Comparison of ENCODE assay signal across 8 mouse cellular contexts in genomic region chr11:84869537-84870232, GRCm38 (mm10). TPM values are rescaled to one million over a fixed set of nuclear protein-coding genes. Genes with fewer than 3 reads are reported as not detected.
DNase-seq lines count a peak whose midpoint lies in the region; ATAC-seq and TF ChIP-seq lines count a peak whose summit lies in the region.

No protein-coding gene starts in this region.

- H3K9ac ChIP-seq in hindbrain, postnatal 0 days (replicated peaks; ENCODE audit: low read length) = peak overlapping the region; percentile 92

- peak overlapping the region; percentile 85 for H3K4me3 ChIP-seq in gastrocnemius, adult 2 months
- peak overlapping the region; percentile 94 for H3K4me3 ChIP-seq in hindbrain, postnatal 0 days (ENCODE audit: low read length)
- peak overlapping the region; percentile 88 for H3K4me3 ChIP-seq in left cerebral cortex, adult 2 months
- H3K4me3 ChIP-seq in macrophage (ENCODE audit: inconsistent target) = peak overlapping the region; percentile 92

- 0% methylated on average over 51 of the region's 61 CpGs for WGBS in hindbrain, postnatal 0 days
- WGBS in macrophage (ENCODE audit: missing documents) = 2% methylated on average over 58 of the region's 61 CpGs

- peaks cover 66% of the 10 kb centered on the region for H3K79me2 ChIP-seq in macrophage (ENCODE audit: inconsistent target)

- intact Hi-C loops in gastrocnemius, adult 2 months (cut with DNase I) = loop anchor here (2.0 to 10.0 kb wide), 2 partner anchors 41 to 265 kb away; partner anchors contain the start of gene Dhrs11
- intact Hi-C loops in left cerebral cortex, adult 2 months (cut with DNase I) = loop anchor here (1.0 to 5.0 kb wide), 3 partner anchors 11 to 273 kb away; partner anchors contain the start of genes Myo19, Pigw and Usp32

- peak overlapping the region; percentile 100 for H3K27ac ChIP-seq in gastrocnemius, adult 2 months
- H3K27ac ChIP-seq in hindbrain, postnatal 0 days = peak overlapping the region; percentile 94
- peak overlapping the region; percentile 93 for H3K27ac ChIP-seq in left cerebral cortex, adult 2 months
- H3K27ac ChIP-seq in macrophage = peak overlapping the region; percentile 91

- ATAC-seq in common myeloid progenitor, adult 5-6 weeks (replicated peaks; ENCODE audit: low read depth, poor library complexity, severe bottlenecking) = peak; percentile 78
- ATAC-seq in hindbrain, postnatal 0 days = peak; percentile 90

- H3K9me3 ChIP-seq in hindbrain, postnatal 0 days (ENCODE audit: low read length) = no peaks in the 10 kb centered on the region

- no peak for TF ChIP-seq CTCF in gastrocnemius, adult 2 months (IDR thresholded peaks at IDR 0.05)
- no peak for TF ChIP-seq CTCF in hindbrain, postnatal 0 days (IDR thresholded peaks at IDR 0.05; ENCODE audit: low read depth)
- no peak; the same call in 1 of the 2 replicates for TF ChIP-seq CTCF in left cerebral cortex, adult 2 months (IDR thresholded peaks at IDR 0.05)

- H3K27me3 ChIP-seq in hindbrain, postnatal 0 days (ENCODE audit: insufficient read depth, low read length) = no peaks in the 10 kb centered on the region

- DNase-seq in ZHBTc4 (ENCODE audit: low read depth, low spot score) = peak; percentile 99
- DNase-seq in gastrocnemius, adult 2 months = peak; percentile 96
- peak; percentile 98 for DNase-seq in hindbrain, postnatal 0 days (ENCODE audit: low spot score)
- peak; percentile 87 to 92 for DNase-seq in left cerebral cortex, adult 2 months (ENCODE audit: extremely low spot score in 1 of 2, low spot score in 2 of 2)
- DNase-seq in retina, postnatal 7 days (ENCODE audit: low read depth, low spot score) = peak; percentile 98
- peak; percentile 87 to 90 for DNase-seq in urinary bladder, adult 18-20 months (ENCODE audit: low spot score in 2 of 2)

- H3K4me2 ChIP-seq in hindbrain, postnatal 0 days (ENCODE audit: low read depth, low read length) = peak overlapping the region; percentile 97

- no peaks in the 10 kb centered on the region for H3K36me3 ChIP-seq in hindbrain, postnatal 0 days (ENCODE audit: insufficient read depth, low read length)
- H3K36me3 ChIP-seq in macrophage (ENCODE audit: inconsistent target) = peaks cover 8% of the 10 kb centered on the region; the same call in 1 of the 2 replicates

- H3K4me1 ChIP-seq in hindbrain, postnatal 0 days (ENCODE audit: insufficient read depth, low read length) = 0 out of 2 replicates have a peak, but pooled peaks cover 6% of the 10 kb centered on the region

RNA-seq across cellular contexts. Expression of gene Ggnbp2, which starts 0.9 kb away (rescaled TPM):
- 177 and 217 TPM in 2 replicates for total RNA-seq in common myeloid progenitor, adult 5-6 weeks (2017)
- total RNA-seq in gastrocnemius, adult 2 months (2021) = 10 to 100 TPM; 35.5 to 45.7 TPM
- 33.3 and 41.6 TPM in 2 replicates for total RNA-seq in hindbrain, postnatal 0 days (2014; rRNA removed)
- 63.5 and 65.2 TPM in 2 replicates for polyA plus RNA-seq in hindbrain, postnatal 0 days (2015; fragmentation: Nextera tagmentation; extraction: Ambion mirVana)
- total RNA-seq in left cerebral cortex, adult 2 months (2021) = 10 to 100 TPM; 93.8 to 97.1 TPM
- total RNA-seq in macrophage (2018; cell fraction: chromatin; rRNA removed) = 100 to 1,000 TPM; 270 to 557 (median 405) TPM
- 100 to 1,000 TPM in 6 of 26 experiments, 10 to 100 TPM in 20; 60.0 to 117 (median 90.2) TPM for total RNA-seq in macrophage (2018; cell fraction: cytosol; rRNA removed)
- total RNA-seq in macrophage (2018; cell fraction: nucleus; rRNA removed) = 100 to 1,000 TPM; 150 to 314 (median 228) TPM
- 70.8 to 80.2 TPM (median 75.8 TPM) in 3 replicates for polyA plus RNA-seq in macrophage (2018)

RNA-seq across cellular contexts. Expression of gene Myo19, which starts 10.3 kb away (rescaled TPM):
- total RNA-seq in common myeloid progenitor, adult 5-6 weeks (2017) = 3.9 and 4.9 TPM in 2 replicates
- 1 to 10 TPM; 3.1 to 4.6 TPM for total RNA-seq in gastrocnemius, adult 2 months (2021)
- total RNA-seq in hindbrain, postnatal 0 days (2014; rRNA removed) = 8.6 and 13.0 TPM in 2 replicates
- polyA plus RNA-seq in hindbrain, postnatal 0 days (2015; fragmentation: Nextera tagmentation; extraction: Ambion mirVana) = 4.7 and 4.9 TPM in 2 replicates
- total RNA-seq in left cerebral cortex, adult 2 months (2021) = 10 to 100 TPM; 14.5 to 20.5 TPM
- total RNA-seq in macrophage (2018; cell fraction: chromatin; rRNA removed) = 10 to 100 TPM in 3 of 26 experiments, 1 to 10 TPM in 23; 2.3 to 11.8 (median 7.5) TPM
- 1 to 10 TPM in 22 of 26 experiments, under 1 TPM in 4; 0.76 to 1.8 (median 1.4) TPM for total RNA-seq in macrophage (2018; cell fraction: cytosol; rRNA removed)
- 10 to 100 TPM in 1 of 26 experiments, 1 to 10 TPM in 25; 1.5 to 16.8 (median 3.7) TPM for total RNA-seq in macrophage (2018; cell fraction: nucleus; rRNA removed)
- 1.1 to 3.6 TPM (median 1.7 TPM) in 3 replicates for polyA plus RNA-seq in macrophage (2018)

RNA-seq across cellular contexts. Expression of gene Pigw, which starts 10.4 kb away (rescaled TPM):
- 6.4 and 12.0 TPM in 2 replicates for total RNA-seq in common myeloid progenitor, adult 5-6 weeks (2017)
- 1 to 10 TPM; 5.1 to 5.3 TPM for total RNA-seq in gastrocnemius, adult 2 months (2021)
- total RNA-seq in hindbrain, postnatal 0 days (2014; rRNA removed) = 1.9 and 3.6 TPM in 2 replicates
- 1.5 and 1.6 TPM in 2 replicates for polyA plus RNA-seq in hindbrain, postnatal 0 days (2015; fragmentation: Nextera tagmentation; extraction: Ambion mirVana)
- total RNA-seq in left cerebral cortex, adult 2 months (2021) = 1 to 10 TPM; 6.8 to 7.7 TPM
- total RNA-seq in macrophage (2018; cell fraction: chromatin; rRNA removed) = 10 to 100 TPM in 1 of 26 experiments, 1 to 10 TPM in 24, under 1 TPM in 1; 0.95 to 11.3 (median 3.7) TPM
- 1 to 10 TPM; 1.7 to 4.8 (median 3.1) TPM for total RNA-seq in macrophage (2018; cell fraction: cytosol; rRNA removed)
- 10 to 100 TPM in 8 of 26 experiments, 1 to 10 TPM in 18; 2.6 to 17.9 (median 5.4) TPM for total RNA-seq in macrophage (2018; cell fraction: nucleus; rRNA removed)
- polyA plus RNA-seq in macrophage (2018) = 3.5 to 7.1 TPM (median 4.7 TPM) in 3 replicates

RNA-seq across cellular contexts. Expression of gene Dhrs11, which starts 40.9 kb away (rescaled TPM):
- total RNA-seq in common myeloid progenitor, adult 5-6 weeks (2017) = 17.1 and 18.4 TPM in 2 replicates
- 10 to 100 TPM; 34.5 to 36.6 TPM for total RNA-seq in gastrocnemius, adult 2 months (2021)
- total RNA-seq in hindbrain, postnatal 0 days (2014; rRNA removed) = 12.4 and 14.3 TPM in 2 replicates
- polyA plus RNA-seq in hindbrain, postnatal 0 days (2015; fragmentation: Nextera tagmentation; extraction: Ambion mirVana) = 13.8 and 16.4 TPM in 2 replicates
- 1 to 10 TPM; 7.2 to 7.8 TPM for total RNA-seq in left cerebral cortex, adult 2 months (2021)
- total RNA-seq in macrophage (2018; cell fraction: chromatin; rRNA removed) = 10 to 100 TPM in 25 of 26 experiments, 1 to 10 TPM in 1; 8.8 to 47.1 (median 25.1) TPM
- 10 to 100 TPM in 23 of 26 experiments, 1 to 10 TPM in 3; 9.0 to 18.3 (median 13.4) TPM for total RNA-seq in macrophage (2018; cell fraction: cytosol; rRNA removed)
- total RNA-seq in macrophage (2018; cell fraction: nucleus; rRNA removed) = 10 to 100 TPM in 22 of 26 experiments, 1 to 10 TPM in 4; 6.6 to 31.7 (median 19.1) TPM
- polyA plus RNA-seq in macrophage (2018) = 10.0 to 13.7 TPM (median 11.9 TPM) in 3 replicates

RNA-seq across cellular contexts. Expression of gene Znhit3, which starts 46.5 kb away (rescaled TPM):
- total RNA-seq in common myeloid progenitor, adult 5-6 weeks (2017) = 36.0 and 42.0 TPM in 2 replicates
- total RNA-seq in gastrocnemius, adult 2 months (2021) = 10 to 100 TPM; 13.7 to 16.5 TPM
- 36.7 and 44.4 TPM in 2 replicates for total RNA-seq in hindbrain, postnatal 0 days (2014; rRNA removed)
- 85.9 and 89.3 TPM in 2 replicates for polyA plus RNA-seq in hindbrain, postnatal 0 days (2015; fragmentation: Nextera tagmentation; extraction: Ambion mirVana)
- total RNA-seq in left cerebral cortex, adult 2 months (2021) = 10 to 100 TPM; 34.8 to 36.5 TPM
- total RNA-seq in macrophage (2018; cell fraction: chromatin; rRNA removed) = 10 to 100 TPM in 11 of 26 experiments, 1 to 10 TPM in 14, not detected in 1; 2.4 to 15.1 (median 9.5) TPM
- 10 to 100 TPM in 10 of 26 experiments, 1 to 10 TPM in 16; 6.0 to 12.8 (median 9.4) TPM for total RNA-seq in macrophage (2018; cell fraction: cytosol; rRNA removed)
- 10 to 100 TPM in 7 of 26 experiments, 1 to 10 TPM in 19; 1.5 to 14.5 (median 6.1) TPM for total RNA-seq in macrophage (2018; cell fraction: nucleus; rRNA removed)
- 6.5 to 17.6 TPM (median 8.5 TPM) in 3 replicates for polyA plus RNA-seq in macrophage (2018)

Comparison
In these comparisons a context has a peak if more than half of its experiments do, and no peak if none do; other contexts are left out.
1. Peak in every context shown above with its lines: DNase-seq, ATAC-seq, H3K4me3 ChIP-seq and H3K27ac ChIP-seq.